Comparison of ENCODE assay signal across 8 mouse cellular contexts in the genomic region with DNA sequence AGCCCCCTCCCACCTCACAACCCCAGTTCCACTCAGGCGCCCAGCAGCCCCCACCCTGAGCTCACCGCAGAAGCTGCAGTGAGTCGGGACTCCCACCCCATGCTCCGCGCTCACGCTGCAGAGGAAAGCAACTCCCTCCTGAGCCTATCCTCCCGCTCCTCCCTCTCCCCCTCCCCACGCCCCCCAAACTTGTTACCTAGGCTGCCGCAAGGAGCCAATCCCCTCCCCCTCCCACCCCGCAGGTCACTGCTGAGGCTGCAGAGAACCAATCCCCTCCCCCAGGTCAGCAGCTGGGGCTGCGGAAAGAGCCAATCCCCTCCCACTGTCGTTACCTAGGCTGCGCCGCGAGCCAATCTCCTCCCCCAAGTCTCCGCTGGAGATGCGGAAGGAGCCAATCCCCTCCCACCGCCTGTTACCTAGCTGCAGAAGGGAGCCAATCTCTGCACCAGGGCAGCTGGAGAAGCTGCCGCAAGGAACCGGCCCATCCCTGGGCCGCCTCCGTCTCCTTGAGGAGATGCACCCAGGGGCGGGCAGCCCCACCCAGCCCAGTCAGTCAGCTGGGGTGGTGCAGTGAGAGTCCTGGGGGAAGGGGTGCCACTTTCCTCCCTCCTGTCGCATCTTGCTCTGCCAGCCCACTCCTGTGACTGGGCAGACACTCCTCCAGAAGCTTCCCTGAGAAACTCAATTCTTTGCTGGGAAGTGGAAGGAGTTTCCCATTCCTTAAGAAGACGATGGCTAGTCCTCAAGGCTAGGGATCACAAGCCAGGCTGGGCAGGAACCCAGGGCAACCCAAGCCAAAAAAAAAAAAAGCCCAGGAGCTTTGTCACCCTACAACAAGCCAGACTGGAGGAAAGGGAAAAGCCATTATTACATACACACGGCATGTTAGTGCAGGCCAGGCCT. TPM values are rescaled to one million over a fixed set of nuclear protein-coding genes. Genes with fewer than 3 reads are reported as not detected.
DNase-seq lines count a peak whose midpoint lies in the region; ATAC-seq lines count a peak whose summit lies in the region.

No protein-coding gene starts in this region.

- peak; percentile 87 for DNase-seq in T-cell, adult 2 months (ENCODE audit: low spot score)
- DNase-seq in cerebellum, postnatal 25 days: peak; percentile 90 to 92
- DNase-seq in frontal cortex, postnatal 25 days (ENCODE audit: low spot score in 2 of 2): peak; percentile 65 to 75
- DNase-seq in layer of hippocampus, postnatal 36 days: peak; percentile 81 to 87
- DNase-seq in lung, postnatal 25 days (ENCODE audit: low spot score): peak; percentile 91
- DNase-seq in retina, adult 2 months (ENCODE audit: low read depth, low spot score): peak; percentile 73
- DNase-seq in thymus, postnatal 25 days: peak; percentile 90

- no peaks in the 10 kb centered on the region for H3K27me3 ChIP-seq in hindbrain, embryonic 15.5 days

- peak overlapping the region; percentile 49 for H3K4me3 ChIP-seq in hindbrain, embryonic 15.5 days

- peak overlapping the region; percentile 93 for H3K27ac ChIP-seq in hindbrain, embryonic 15.5 days (replicated peaks)

- H3K4me2 ChIP-seq in hindbrain, embryonic 15.5 days: peak overlapping the region; percentile 86

- H3K4me1 ChIP-seq in hindbrain, embryonic 15.5 days (replicated peaks): peaks cover 68% of the 10 kb centered on the region

- peaks cover 31% of the 10 kb centered on the region for H3K36me3 ChIP-seq in hindbrain, embryonic 15.5 days

- peak overlapping the region; percentile 55 for H3K9ac ChIP-seq in hindbrain, embryonic 15.5 days

- under 1% methylated on average over 26 of the region's 26 CpGs for WGBS in hindbrain, embryonic 15.5 days

- ATAC-seq in hindbrain, embryonic 15.5 days (ENCODE audit: low FRiP score, low read depth): peak; percentile 90

- no peaks in the 10 kb centered on the region for H3K9me3 ChIP-seq in hindbrain, embryonic 15.5 days

RNA-seq across cellular contexts. Expression of a gene that starts 5.6 kb away (rescaled TPM):
- polyA plus RNA-seq in hindbrain, embryonic 15.5 days (2015; fragmentation: Nextera tagmentation; extraction: Ambion mirVana): 74.3 and 80.5 TPM in 2 replicates
- 100 to 1,000 TPM; 201 to 234 TPM for total RNA-seq in layer of hippocampus, postnatal 36 days (2021)

RNA-seq across cellular contexts. Expression of a gene that starts 25.5 kb away (rescaled TPM):
- 21.9 and 25.9 TPM in 2 replicates for polyA plus RNA-seq in hindbrain, embryonic 15.5 days (2015; fragmentation: Nextera tagmentation; extraction: Ambion mirVana)
- 1 to 10 TPM; 5.5 to 7.8 TPM for total RNA-seq in layer of hippocampus, postnatal 36 days (2021)

RNA-seq across cellular contexts. Expression of a gene that starts 35.2 kb away (rescaled TPM):
- polyA plus RNA-seq in hindbrain, embryonic 15.5 days (2015; fragmentation: Nextera tagmentation; extraction: Ambion mirVana): 66.0 and 78.0 TPM in 2 replicates
- total RNA-seq in layer of hippocampus, postnatal 36 days (2021): 10 to 100 TPM; 52.4 to 54.9 TPM

RNA-seq across cellular contexts. Expression of a gene that starts 46.8 kb away (rescaled TPM):
- polyA plus RNA-seq in hindbrain, embryonic 15.5 days (2015; fragmentation: Nextera tagmentation; extraction: Ambion mirVana): 55.6 and 64.2 TPM in 2 replicates
- 10 to 100 TPM; 51.0 to 54.4 TPM for total RNA-seq in layer of hippocampus, postnatal 36 days (2021)

Comparison
In these comparisons a context has a peak if more than half of its experiments do, and no peak if none do; other contexts are left out.
1. Peak in every context shown above with its lines: DNase-seq, ATAC-seq, H3K4me3 ChIP-seq and H3K27ac ChIP-seq.